Mouse (Mus musculus): ENCODE data around the gene Ccdc120.
"Not testable (repeated sequence)": the region's sequence is repeated elsewhere in the genome, so short reads cannot be mapped to it uniquely, and the experiment has no call there.

The Ccdc120 gene

GRCm38 (mm10) chrX:7753627-7754026 lies 2.9 kb upstream of the Ccdc120 start:
- not testable (repeated sequence) for DNase-seq (ENCODE audit: low read depth, low spot score)

GRCm38 (mm10) chrX:7745429-7745828 lies 5.3 kb downstream of the Ccdc120 start:
- no peak for DNase-seq (ENCODE audit: low read depth, low spot score)

- DNase-seq (ENCODE audit: low read depth, low spot score), result no peak
Measured at GRCm38 (mm10) chrX:7744940-7745339, 5.8 kb downstream of the Ccdc120 start.

GRCm38 (mm10) chrX:7743470-7743869 lies 7.2 kb downstream of the Ccdc120 start:
- no peak for DNase-seq (ENCODE audit: low read depth, low spot score)

- DNase-seq (ENCODE audit: low read depth, low spot score), result no peak
Measured at GRCm38 (mm10) chrX:7741103-7741502, 9.6 kb downstream of the Ccdc120 start.

GRCm38 (mm10) chrX:7740082-7740819 lies 10.5 kb downstream of the Ccdc120 start:
- no peak for DNase-seq (ENCODE audit: low read depth, low spot score)

- DNase-seq (ENCODE audit: low read depth, low spot score), result no peak
Measured at GRCm38 (mm10) chrX:7739336-7740081, 11.2 kb downstream of the Ccdc120 start.

GRCm38 (mm10) chrX:7733571-7734156 lies 17.0 kb downstream of the Ccdc120 start:
- no peak for DNase-seq (ENCODE audit: low read depth, low spot score)

GRCm38 (mm10) chrX:7728922-7729265 lies 21.8 kb downstream of the Ccdc120 start:
- DNase-seq (ENCODE audit: low read depth, low spot score), result no peak

- DNase-seq (ENCODE audit: low read depth, low spot score), result peak; percentile 83
Measured at GRCm38 (mm10) chrX:7728215-7728921, 22.3 kb downstream of the Ccdc120 start, which contains the start of gene Praf2. Gene Praf2, plus strand, starts transcription at chrX:7728439.

- DNase-seq (ENCODE audit: low read depth, low spot score), result no peak
Measured at GRCm38 (mm10) chrX:7727176-7727575, 23.5 kb downstream of the Ccdc120 start.

- no peak for DNase-seq (ENCODE audit: low read depth, low spot score)
Measured at GRCm38 (mm10) chrX:7725841-7726240, 24.9 kb downstream of the Ccdc120 start.

- no peak for DNase-seq (ENCODE audit: low read depth, low spot score)
Measured at GRCm38 (mm10) chrX:7724135-7724534, 26.6 kb downstream of the Ccdc120 start.

GRCm38 (mm10) chrX:7722691-7723090 lies 28.0 kb downstream of the Ccdc120 start:
- DNase-seq (ENCODE audit: low read depth, low spot score), result no peak

GRCm38 (mm10) chrX:7722282-7722611 lies 28.5 kb downstream of the Ccdc120 start:
- no peak for DNase-seq (ENCODE audit: low read depth, low spot score)

- peak; percentile 65 for DNase-seq (ENCODE audit: low read depth, low spot score)
Measured at GRCm38 (mm10) chrX:7721514-7722281, 29.0 kb downstream of the Ccdc120 start, which contains the start of gene Gm45208. Gene Gm45208, plus strand, starts transcription at chrX:7722245.

GRCm38 (mm10) chrX:7716058-7716457 lies 34.6 kb downstream of the Ccdc120 start:
- DNase-seq (ENCODE audit: low read depth, low spot score), result not testable (repeated sequence)

GRCm38 (mm10) chrX:7714135-7714899 lies 36.4 kb downstream of the Ccdc120 start, which contains the start of gene Wdr45:
Gene Wdr45, plus strand, starts transcription at chrX:7714333.
- peak; percentile 92 for DNase-seq (ENCODE audit: low read depth, low spot score)

- not testable (repeated sequence) for DNase-seq (ENCODE audit: low read depth, low spot score)
Measured at GRCm38 (mm10) chrX:7713764-7714134, 37.0 kb downstream of the Ccdc120 start.

GRCm38 (mm10) chrX:7696954-7697381 lies 53.7 kb downstream of the Ccdc120 start, which contains the start of gene Gpkow:
Gene Gpkow, plus strand, starts transcription at chrX:7697131.
- DNase-seq (ENCODE audit: low read depth, low spot score), result peak; percentile 89

Data from forelimb bud, embryonic 11.5 days (tissue).